In genomic region chr5:142976516-142976915, GRCm38 (mm10) we compare ENCODE assay signal across 9 mouse cellular contexts. TPM values are rescaled to one million over a fixed set of nuclear protein-coding genes. Genes with fewer than 3 reads are reported as not detected.
DNase-seq lines count a peak whose midpoint lies in the region; ATAC-seq and TF ChIP-seq lines count a peak whose summit lies in the region.
"Had no signal": no experiment of that assay in that cellular context is flagged by ENCODE, and none has a peak within 500 bp of the region (broad histone marks: within the 10 kb centered on the region; RNA-seq: fewer than 3 reads in every experiment).

No protein-coding gene starts in this region.

- no peak for ATAC-seq in cerebellum, adult (ENCODE audit: insufficient number of reproducible peaks, low FRiP score, low TSS enrichment)
- peak; percentile 20; the same call in 1 of the 2 replicates for ATAC-seq in kidney, embryonic 14.5 days (ENCODE audit: low FRiP score, low TSS enrichment)
- ATAC-seq in limb, embryonic 14.5 days (ENCODE audit: low FRiP score, low read depth): no peak

- peaks cover 20% of the 10 kb centered on the region for H3K36me3 ChIP-seq in kidney, embryonic 14.5 days (ENCODE audit: control insufficient read depth, insufficient read depth, low read length)
- H3K36me3 ChIP-seq in limb, embryonic 14.5 days (ENCODE audit: control insufficient read depth, insufficient read depth, low read length): peaks cover 28% of the 10 kb centered on the region

- 47% methylated on average over 5 of the region's 5 CpGs for WGBS in kidney, embryonic 14.5 days
- 53% methylated on average over 5 of the region's 5 CpGs for WGBS in limb, embryonic 14.5 days

- no peak overlapping the region for H3K4me2 ChIP-seq in kidney, embryonic 14.5 days (replicated peaks; ENCODE audit: low read depth, low read length)
- H3K4me2 ChIP-seq in limb, embryonic 14.5 days (replicated peaks; ENCODE audit: low read depth, low read length, severe bottlenecking): no peak overlapping the region

- peak; percentile 58 to 67 for DNase-seq in cerebellum, postnatal 10 days
- DNase-seq in kidney, adult 18-20 months: no peak
- DNase-seq in heart, postnatal 4 days: peak; percentile 67
- peak; percentile 40 for DNase-seq in limb, embryonic 14.5 days (ENCODE audit: low spot score)
- DNase-seq in layer of hippocampus, adult 11-12 months (ENCODE audit: low spot score): no peak
- no peak for DNase-seq in T-cell, adult 2 months (ENCODE audit: low spot score)

- H3K4me1 ChIP-seq in kidney, embryonic 14.5 days (ENCODE audit: control insufficient read depth, insufficient read depth, low read length): 0 out of 2 replicates have a peak, but pooled peaks cover 3% of the 10 kb centered on the region
- H3K4me1 ChIP-seq in limb, embryonic 14.5 days (ENCODE audit: control insufficient read depth, insufficient read depth, low read length): peaks cover 8% of the 10 kb centered on the region; the same call in 1 of the 2 replicates

- H3K9me3 ChIP-seq in kidney, embryonic 14.5 days (ENCODE audit: control insufficient read depth, low read length): no peaks in the 10 kb centered on the region
- H3K9me3 ChIP-seq in limb, embryonic 14.5 days (ENCODE audit: control insufficient read depth, low read length): no peaks in the 10 kb centered on the region

- H3K4me3 ChIP-seq in kidney, embryonic 14.5 days (ENCODE audit: low read length): no peak overlapping the region
- H3K4me3 ChIP-seq in limb, embryonic 14.5 days (replicated peaks; ENCODE audit: low read length): no peak overlapping the region

- no peaks in the 10 kb centered on the region for H3K27me3 ChIP-seq in kidney, embryonic 14.5 days (ENCODE audit: control insufficient read depth, insufficient read depth, low read length)
- H3K27me3 ChIP-seq in limb, embryonic 14.5 days (ENCODE audit: control insufficient read depth, insufficient read depth, low read length): no peaks in the 10 kb centered on the region

- no peak for TF ChIP-seq POLR2A in limb, embryonic 14.5 days (IDR thresholded peaks at IDR 0.05; ENCODE audit: borderline replicate concordance, extremely low read depth, insufficient read depth, insufficient read length)

- H3K27ac ChIP-seq in kidney, embryonic 14.5 days (ENCODE audit: low read depth, low read length): no peak overlapping the region; the same call in 1 of the 2 replicates
- H3K27ac ChIP-seq in limb, embryonic 14.5 days (replicated peaks; ENCODE audit: low read depth, low read length): 0 out of 2 replicates have a peak overlapping the region, but pooled peaks have one; percentile 8

- no peak overlapping the region for H3K9ac ChIP-seq in kidney, embryonic 14.5 days (ENCODE audit: low read depth, low read length)
- no peak overlapping the region for H3K9ac ChIP-seq in limb, embryonic 14.5 days (ENCODE audit: low read depth, low read length, severe bottlenecking)

RNA-seq across cellular contexts. Expression of gene Fscn1, which starts 16.4 kb away (rescaled TPM):
- polyA plus RNA-seq in kidney, embryonic 14.5 days (2014; fragmentation: Nextera tagmentation; extraction: Ambion mirVana): 312 and 390 TPM in 2 replicates
- total RNA-seq in heart, postnatal 4 days (2021): 100 to 1,000 TPM; 145 to 173 TPM
- polyA plus RNA-seq in limb, embryonic 14.5 days (2012; rRNA removed): 395 and 512 TPM in 2 replicates
- polyA plus RNA-seq in limb, embryonic 14.5 days (2014; fragmentation: Nextera tagmentation; extraction: Ambion mirVana): 356 and 368 TPM in 2 replicates
- total RNA-seq: monocyte, adult 5-6 weeks had no signal

Comparison
In these comparisons a context has a peak if more than half of its experiments do, and no peak if none do; other contexts are left out.
1. DNase-seq: peak in cerebellum, postnatal 10 days (2 of 2), heart, postnatal 4 days (single experiment) and limb, embryonic 14.5 days (single experiment); none in kidney, adult 18-20 months (single experiment), layer of hippocampus, adult 11-12 months (single experiment) and T-cell, adult 2 months (single experiment).